Comparison of ENCODE assay signal across 9 mouse cellular contexts in genomic region chr2:168980859-168981258, GRCm38 (mm10). TPM values are rescaled to one million over a fixed set of nuclear protein-coding genes. Genes with fewer than 3 reads are reported as not detected.
DNase-seq lines count a peak whose midpoint lies in the region; ATAC-seq and TF ChIP-seq lines count a peak whose summit lies in the region.
"Had no signal": no experiment of that assay in that cellular context is flagged by ENCODE, and none has a peak within 500 bp of the region (broad histone marks: within the 10 kb centered on the region; RNA-seq: fewer than 3 reads in every experiment).

No protein-coding gene starts in this region.

- H3K9ac ChIP-seq in neural tube, embryonic 13.5 days = no peak overlapping the region
- H3K9ac ChIP-seq: limb, embryonic 12.5 days had no signal

- H3K9me3 ChIP-seq in heart, embryonic 10.5 days = no peaks in the 10 kb centered on the region
- H3K9me3 ChIP-seq in neural tube, embryonic 13.5 days = no peaks in the 10 kb centered on the region
- H3K9me3 ChIP-seq: limb, embryonic 12.5 days had no signal

- H3K27ac ChIP-seq in heart, embryonic 10.5 days = peak overlapping the region; percentile 59; the same call in 1 of the 2 replicates
- peak overlapping the region; percentile 32; the same call in 1 of the 2 replicates for H3K27ac ChIP-seq in layer of hippocampus, adult 2 months
- no peak overlapping the region for H3K27ac ChIP-seq in neural tube, embryonic 13.5 days (replicated peaks)
- H3K27ac ChIP-seq: limb, embryonic 12.5 days had no signal

- TF ChIP-seq CTCF in layer of hippocampus, adult 2 months (conservative IDR thresholded peaks at IDR 0.05) = no peak
- TF ChIP-seq CTCF in lung, adult 2 months (IDR thresholded peaks at IDR 0.05; ENCODE audit: insufficient read depth, low read length) = no peak

- no peak for TF ChIP-seq POLR2A in lung, adult 2 months (IDR thresholded peaks at IDR 0.05; ENCODE audit: borderline replicate concordance, extremely low read depth, low read depth, low read length)

- ATAC-seq in neural tube, embryonic 13.5 days (ENCODE audit: low read depth) = peak; percentile 88

- peaks cover 1% of the 10 kb centered on the region; the same call in 1 of the 2 replicates for H3K36me3 ChIP-seq in heart, embryonic 10.5 days
- H3K36me3 ChIP-seq in neural tube, embryonic 13.5 days = no peaks in the 10 kb centered on the region
- H3K36me3 ChIP-seq: limb, embryonic 12.5 days had no signal

- WGBS in heart, embryonic 10.5 days = 38% methylated on average over 6 of the region's 6 CpGs
- whole genome bisulfite sequencing in lung, adult 2 months = 51% methylated on average over 6 of the region's 6 CpGs
- WGBS in neural tube, embryonic 13.5 days = 51% methylated on average over 6 of the region's 6 CpGs

- H3K27me3 ChIP-seq in heart, embryonic 10.5 days (ENCODE audit: insufficient read depth, poor library complexity, severe bottlenecking) = no peaks in the 10 kb centered on the region
- no peaks in the 10 kb centered on the region for H3K27me3 ChIP-seq in neural tube, embryonic 13.5 days
- H3K27me3 ChIP-seq: limb, embryonic 12.5 days had no signal

- H3K4me2 ChIP-seq in neural tube, embryonic 13.5 days = peak overlapping the region; percentile 24; the same call in 1 of the 2 replicates
- H3K4me2 ChIP-seq: limb, embryonic 12.5 days had no signal

- peak; percentile 10 for DNase-seq in kidney, postnatal 14 days
- DNase-seq in kidney, adult 9 months = no peak
- peak; percentile 74 for DNase-seq in embryo, embryonic 10.5 days (ENCODE audit: low spot score)
- DNase-seq in heart, embryonic 10.5 days (ENCODE audit: low spot score) = peak; percentile 94
- DNase-seq in layer of hippocampus, adult 2 months (ENCODE audit: low spot score in 2 of 2) = peak; percentile 35 to 61
- peak; percentile 17 for DNase-seq in lung, adult 2 months
- no peak for DNase-seq in retina, postnatal 1 day

- peak overlapping the region; percentile 46; the same call in 1 of the 2 replicates for H3K4me3 ChIP-seq in heart, embryonic 10.5 days
- peak overlapping the region; percentile 20; the same call in 1 of the 2 replicates for H3K4me3 ChIP-seq in layer of hippocampus, adult 2 months
- no peak overlapping the region for H3K4me3 ChIP-seq in lung, adult 2 months (replicated peaks; ENCODE audit: extremely low read depth, low read depth, low read length)
- no peak overlapping the region for H3K4me3 ChIP-seq in neural tube, embryonic 13.5 days
- H3K4me3 ChIP-seq: limb, embryonic 12.5 days had no signal

- 0 out of 2 replicates have a peak, but pooled peaks cover 7% of the 10 kb centered on the region for H3K4me1 ChIP-seq in heart, embryonic 10.5 days
- no peaks in the 10 kb centered on the region for H3K4me1 ChIP-seq in lung, adult 2 months (ENCODE audit: control insufficient read depth, insufficient read depth, low read length)
- peaks cover 5% of the 10 kb centered on the region; the same call in 1 of the 2 replicates for H3K4me1 ChIP-seq in neural tube, embryonic 13.5 days (replicated peaks)

RNA-seq across cellular contexts. Expression of gene Zfp64, which starts 25.5 kb away (rescaled TPM):
- polyA plus RNA-seq in heart, embryonic 10.5 days (2016; fragmentation: Nextera tagmentation; extraction: Ambion mirVana) = 24.7 and 30.7 TPM in 2 replicates
- total RNA-seq in layer of hippocampus, adult 2 months (2021) = 10 to 100 TPM; 17.0 to 17.6 TPM
- polyA plus RNA-seq in lung, adult 2 months (2012; rRNA removed) = 26.5 and 29.9 TPM in 2 replicates
- polyA plus RNA-seq in neural tube, embryonic 13.5 days (2015; fragmentation: Nextera tagmentation; extraction: Ambion mirVana) = 23.9 and 25.1 TPM in 2 replicates

Comparison
In these comparisons a context has a peak if more than half of its experiments do, and no peak if none do; other contexts are left out.
1. DNase-seq: peak in kidney, postnatal 14 days (single experiment), embryo, embryonic 10.5 days (single experiment), heart, embryonic 10.5 days (single experiment), layer of hippocampus, adult 2 months (2 of 2) and lung, adult 2 months (single experiment); none in kidney, adult 9 months (single experiment) and retina, postnatal 1 day (single experiment).
2. H3K4me3 ChIP-seq: peak in heart, embryonic 10.5 days (single experiment) and layer of hippocampus, adult 2 months (single experiment); none in lung, adult 2 months (single experiment) and neural tube, embryonic 13.5 days (single experiment).